Mouse (Mus musculus) hindbrain, embryonic 10.5 days (tissue): ENCODE measurements at regions not wholly inside any gene's neighbourhood (a gene's known extent, or its start where the extent isn't known, plus 50 kb on each side); places are given as distances from the start of the nearest gene placed in this dataset.

ENCODE experiments used
- DNase-seq: peaks from one replicate; pipeline ENCODE4 v3.0.0-alpha.2; 2017; ENCODE audit warnings: low spot score
- H3K27ac ChIP-seq: fragments of 300-500 bp; sonication (generic); 2 replicates; pipeline ENCODE4 v1.5.1; 2016; ENCODE audit warnings: mild to moderate bottlenecking, moderate library complexity
- H3K27me3 ChIP-seq: fragments of 300-500 bp; sonication (generic); 2 replicates; pipeline ENCODE4 v1.6.1; 2016; ENCODE audit warnings: mild to moderate bottlenecking; ENCODE audit not compliant: poor library complexity, insufficient read depth, severe bottlenecking
- H3K36me3 ChIP-seq: fragments of 300-500 bp; sonication (generic); 2 replicates; pipeline ENCODE4 v1.6.1; 2016; ENCODE audit warnings: mild to moderate bottlenecking, moderate library complexity
- H3K4me1 ChIP-seq: fragments of 300-500 bp; sonication (generic); replicated peaks from 2 replicates; pipeline ENCODE4 v1.6.1; 2016; ENCODE audit warnings: mild to moderate bottlenecking
- H3K4me3 ChIP-seq: fragments of 300-500 bp; sonication (generic); 2 replicates; pipeline ENCODE4 v1.5.1; 2016; ENCODE audit warnings: mild to moderate bottlenecking, moderate library complexity
- H3K9me3 ChIP-seq: fragments of 300-500 bp; sonication (generic); 2 replicates; pipeline ENCODE4 v1.6.1; 2016; ENCODE audit warnings: mild to moderate bottlenecking, moderate library complexity
- WGBS: fragments of 180-500 bp; shearing (Covaris S2); methylation state at CpG from one replicate; pipeline ENCODE4 v1.1.7; 2016; 5-methylcytosine and 5-hydroxymethylcytosine counted together

DNA sequence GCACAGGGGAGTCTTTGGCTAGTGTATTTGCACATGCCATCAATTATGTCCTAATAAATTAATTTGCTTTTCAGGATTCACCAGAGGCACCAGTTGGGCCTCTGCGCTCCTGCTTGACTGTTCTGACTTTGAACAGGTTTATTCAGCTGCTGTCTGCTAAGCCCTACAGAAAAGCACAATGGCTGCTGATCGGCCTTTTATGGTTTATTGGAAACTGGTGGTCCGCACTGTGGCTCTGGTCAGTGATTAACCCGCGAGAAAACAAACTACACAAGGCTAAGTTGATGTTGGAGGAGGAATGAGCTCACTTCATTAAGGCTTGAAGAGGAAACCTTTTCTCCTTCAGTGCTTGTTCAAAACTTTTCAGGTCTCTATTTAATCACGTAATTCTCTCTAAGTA lies 208.4 kb upstream of the Gpr101 start:
- Histone ChIP-seq H3K27me3 (peaks cover 27% of the 10 kb centered on the region), H3K9me3 (no peaks in the 10 kb centered on the region), H3K4me3 (no peak overlapping the region), H3K27ac (no peak overlapping the region), H3K36me3 (no peaks in the 10 kb centered on the region), H3K4me1 (peaks cover 13% of the 10 kb centered on the region; the same call in 1 of the 2 replicates)
- no peak for DNase-seq
- 58% methylated on average over 6 of the region's 6 CpGs for WGBS

DNA sequence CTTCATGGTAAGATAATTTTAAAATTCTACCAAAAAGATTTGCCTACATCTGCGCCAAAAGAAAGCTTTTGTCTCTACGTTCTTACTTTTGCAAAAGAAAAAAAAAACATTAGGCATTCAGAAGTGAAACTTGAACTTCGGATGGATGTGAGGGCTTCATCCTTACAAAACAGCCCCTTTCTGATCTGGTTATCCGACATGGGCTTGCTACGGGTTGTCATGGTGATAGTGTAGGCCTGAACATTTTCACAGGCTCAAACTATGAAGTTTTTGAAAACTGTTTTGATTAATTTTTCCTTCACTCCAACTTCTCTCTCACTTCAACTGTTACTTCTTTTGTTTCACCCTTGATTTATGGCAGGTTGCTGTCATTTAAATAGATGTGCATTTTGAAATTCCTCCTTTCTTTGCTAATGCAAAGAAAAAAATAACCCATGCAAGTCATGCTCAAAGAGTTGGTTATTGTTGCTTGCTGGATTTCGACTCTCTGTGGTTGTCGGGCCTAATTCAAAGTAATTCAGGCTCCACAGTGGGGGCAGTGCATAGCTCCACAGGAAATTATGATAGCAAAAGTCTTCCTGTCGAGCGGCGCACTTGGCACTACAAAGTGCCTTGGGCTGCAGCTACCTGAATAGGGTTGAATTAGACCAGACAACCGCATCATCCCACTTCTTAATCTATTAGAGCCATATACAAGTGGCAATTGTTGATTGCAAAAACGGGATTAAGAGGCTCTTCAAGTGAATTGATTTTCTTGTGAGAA lies 205.7 kb upstream of the Gpr101 start:
- H3K27me3 ChIP-seq: peaks cover 30% of the 10 kb centered on the region
- peak overlapping the region; percentile 11; the same call in 1 of the 2 replicates for H3K4me3 ChIP-seq
- H3K4me1 ChIP-seq: peaks cover 13% of the 10 kb centered on the region; the same call in 1 of the 2 replicates
- H3K9me3 ChIP-seq: no peaks in the 10 kb centered on the region
- peak overlapping the region; percentile 73 for H3K27ac ChIP-seq
- DNase-seq: peak; percentile 9
- H3K36me3 ChIP-seq: no peaks in the 10 kb centered on the region
- 48% methylated on average over 12 of the region's 12 CpGs for WGBS

DNA sequence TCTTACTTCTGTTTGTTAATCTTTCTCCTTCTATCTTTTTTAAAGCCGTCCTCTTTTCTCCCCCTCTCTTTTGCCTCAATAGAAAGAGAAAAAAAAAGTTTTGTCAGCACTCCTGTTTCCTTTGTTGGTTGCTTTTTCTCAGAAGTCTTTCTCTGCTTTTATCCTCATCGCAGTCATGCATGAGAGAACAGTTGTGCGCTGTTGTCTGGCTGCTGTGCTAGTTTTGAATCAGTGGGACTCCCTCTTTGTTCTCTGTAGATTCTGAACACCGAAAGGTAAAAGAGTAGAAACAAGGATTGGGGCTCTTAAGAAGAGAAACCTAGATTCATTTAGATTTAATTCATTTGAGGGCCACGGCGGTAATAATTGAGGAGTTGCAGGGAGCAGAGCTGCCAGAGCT lies 204.9 kb upstream of the Gpr101 start:
- 42% methylated on average over 6 of the region's 6 CpGs for WGBS
- peaks cover 13% of the 10 kb centered on the region; the same call in 1 of the 2 replicates for H3K4me1 ChIP-seq
- DNase-seq: no peak

DNA sequence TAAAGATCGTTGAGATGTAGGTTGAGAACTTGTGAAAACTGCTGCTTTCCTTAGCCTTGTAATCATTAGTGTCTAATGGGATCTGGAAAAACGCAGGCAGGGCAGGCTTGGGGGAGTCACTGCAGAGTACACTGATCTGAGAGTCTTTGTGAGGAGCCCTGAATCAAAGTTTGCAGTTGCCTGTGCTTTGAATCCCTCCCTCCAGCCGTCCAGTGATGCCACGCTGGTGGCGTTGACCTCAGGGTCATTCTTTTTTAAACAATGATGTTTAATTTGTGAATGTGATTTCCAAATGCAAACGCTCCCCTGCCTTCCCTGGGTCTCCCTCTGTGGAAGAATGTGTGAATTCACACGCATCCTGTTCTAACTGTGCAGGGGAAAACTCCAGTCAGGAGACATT lies 204.4 kb upstream of the Gpr101 start:
- WGBS: 41% methylated on average over 7 of the region's 7 CpGs
- H3K27me3 ChIP-seq: peaks cover 20% of the 10 kb centered on the region
- H3K4me1 ChIP-seq: peaks cover 13% of the 10 kb centered on the region; the same call in 1 of the 2 replicates
- peak; percentile 10 for DNase-seq
- H3K9me3 ChIP-seq: no peaks in the 10 kb centered on the region
- no peaks in the 10 kb centered on the region for H3K36me3 ChIP-seq
- peak overlapping the region; percentile 73; the same call in 1 of the 2 replicates for H3K27ac ChIP-seq
- H3K4me3 ChIP-seq: no peak overlapping the region

More for the DNA sequence above, 204.9 kb upstream of the Gpr101 start:
- H3K36me3 ChIP-seq: no peaks in the 10 kb centered on the region
- no peaks in the 10 kb centered on the region for H3K9me3 ChIP-seq
- H3K27ac ChIP-seq: peak overlapping the region; percentile 73
- H3K4me3 ChIP-seq: peak overlapping the region; percentile 11; the same call in 1 of the 2 replicates
- H3K27me3 ChIP-seq: peaks cover 24% of the 10 kb centered on the region

DNA sequence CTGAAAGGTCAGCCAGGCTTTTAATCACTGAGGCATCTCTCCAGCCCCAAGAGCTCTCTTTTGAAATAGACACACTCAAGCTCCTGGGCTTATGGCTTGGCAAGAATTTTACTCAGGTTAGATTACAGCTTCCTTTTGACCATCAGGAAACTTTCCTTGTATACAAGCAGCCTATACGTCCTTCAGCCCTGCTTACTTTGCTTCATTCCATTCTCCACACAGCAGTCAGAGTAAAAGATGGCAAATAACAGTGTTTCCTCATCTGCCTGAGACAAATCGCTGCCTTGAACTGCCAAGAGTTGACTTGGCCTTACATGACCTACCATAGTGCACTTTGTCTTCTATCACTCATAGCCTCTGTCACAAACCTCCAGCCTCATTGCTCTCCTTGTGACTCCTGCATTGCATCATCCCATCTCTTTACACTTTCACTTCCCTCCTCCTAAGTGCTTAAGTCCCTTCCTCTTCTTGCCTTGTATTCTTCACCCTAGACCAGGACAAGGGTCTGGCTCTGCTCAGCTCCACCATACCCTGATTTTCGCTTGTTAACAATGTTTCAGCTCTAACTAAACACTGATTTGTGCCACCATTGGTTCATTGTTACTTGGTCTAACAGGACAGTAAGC lies 203.2 kb upstream of the Gpr101 start:
- DNase-seq: no peak
- H3K4me1 ChIP-seq: peaks cover 12% of the 10 kb centered on the region; the same call in 1 of the 2 replicates
- 74% methylated on average over 3 of the region's 3 CpGs for WGBS
- H3K27ac ChIP-seq: no peak overlapping the region
- H3K27me3 ChIP-seq: peaks cover 19% of the 10 kb centered on the region
- H3K36me3 ChIP-seq: no peaks in the 10 kb centered on the region
- H3K4me3 ChIP-seq: no peak overlapping the region
- H3K9me3 ChIP-seq: no peaks in the 10 kb centered on the region

DNA sequence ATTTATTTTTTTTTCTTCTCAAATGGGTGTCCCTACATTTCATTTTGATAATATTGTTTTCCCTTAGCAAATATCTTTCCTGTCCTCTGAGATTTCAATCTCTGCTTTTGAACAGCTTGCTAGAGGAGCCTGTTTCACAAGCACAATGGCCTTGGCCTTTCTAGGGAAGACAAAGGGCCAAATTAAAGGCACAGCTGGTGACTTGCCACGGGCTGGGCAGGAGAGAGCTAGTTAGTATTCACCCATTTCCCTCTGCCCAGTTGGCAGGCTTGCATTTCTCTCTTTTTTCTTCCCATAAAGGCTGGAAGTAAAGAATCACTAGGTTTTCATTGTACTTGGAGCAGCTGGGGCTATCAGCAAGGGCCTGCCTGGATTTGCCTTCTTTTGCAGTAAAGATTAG lies 188.9 kb upstream of the Gpr101 start:
- no peak overlapping the region for H3K4me3 ChIP-seq
- DNase-seq: no peak
- H3K9me3 ChIP-seq: no peaks in the 10 kb centered on the region
- H3K27ac ChIP-seq: peak overlapping the region; percentile 69
- H3K27me3 ChIP-seq: no peaks in the 10 kb centered on the region
- H3K4me1 ChIP-seq: peaks cover 10% of the 10 kb centered on the region; the same call in 1 of the 2 replicates
- H3K36me3 ChIP-seq: no peaks in the 10 kb centered on the region
- WGBS: 9% methylated on average over 1 of the region's 1 CpGs

DNA sequence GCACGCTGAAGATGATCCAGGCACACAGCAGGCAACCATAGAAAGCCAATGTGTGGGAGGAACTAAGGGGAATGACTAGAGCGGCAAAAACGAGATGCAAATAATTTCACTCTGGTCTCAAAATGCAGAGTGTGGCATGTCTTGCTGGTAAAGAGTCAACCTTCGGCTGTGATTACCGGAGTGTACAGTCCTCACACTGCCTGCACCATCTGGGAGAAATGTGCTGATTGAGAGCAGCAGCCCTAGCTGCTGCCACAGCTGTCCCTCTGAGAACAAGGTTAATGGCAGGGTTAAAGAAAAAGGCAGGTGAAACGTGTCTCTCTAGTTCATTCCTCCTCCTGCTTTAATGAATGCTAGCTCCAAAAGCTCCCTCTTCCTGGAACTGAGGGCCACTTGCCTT lies 173.2 kb upstream of the Gpr101 start:
- WGBS: 69% methylated on average over 6 of the region's 6 CpGs

DNA sequence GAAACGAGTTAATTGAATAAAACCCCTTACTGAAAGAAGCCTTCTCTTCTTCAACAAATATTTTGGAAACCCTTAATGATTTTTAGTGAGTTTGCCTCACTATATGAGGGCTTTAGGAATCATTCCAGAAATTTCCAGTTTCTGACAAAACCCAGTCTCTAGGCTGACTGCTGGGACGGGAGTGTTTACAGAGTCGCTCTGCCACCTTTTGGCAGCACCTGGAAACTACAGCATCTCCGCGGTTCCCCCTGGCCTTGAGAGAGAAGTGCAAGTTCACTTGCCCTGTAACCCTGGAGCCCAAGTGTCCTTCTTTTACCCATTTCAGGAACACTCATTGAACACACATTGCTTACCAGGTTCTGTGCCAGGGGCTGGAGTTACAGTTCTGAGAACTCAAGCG lies 171.4 kb upstream of the Gpr101 start:
- DNase-seq: peak; percentile 39
- WGBS: 22% methylated on average over 6 of the region's 6 CpGs

More for the DNA sequence above, 173.2 kb upstream of the Gpr101 start:
- Histone ChIP-seq H3K9me3 (no peaks in the 10 kb centered on the region), H3K4me3 (no peak overlapping the region), H3K27ac (no peak overlapping the region), H3K27me3 (no peaks in the 10 kb centered on the region), H3K36me3 (no peaks in the 10 kb centered on the region), H3K4me1 (no peaks in the 10 kb centered on the region)
- no peak for DNase-seq

DNA sequence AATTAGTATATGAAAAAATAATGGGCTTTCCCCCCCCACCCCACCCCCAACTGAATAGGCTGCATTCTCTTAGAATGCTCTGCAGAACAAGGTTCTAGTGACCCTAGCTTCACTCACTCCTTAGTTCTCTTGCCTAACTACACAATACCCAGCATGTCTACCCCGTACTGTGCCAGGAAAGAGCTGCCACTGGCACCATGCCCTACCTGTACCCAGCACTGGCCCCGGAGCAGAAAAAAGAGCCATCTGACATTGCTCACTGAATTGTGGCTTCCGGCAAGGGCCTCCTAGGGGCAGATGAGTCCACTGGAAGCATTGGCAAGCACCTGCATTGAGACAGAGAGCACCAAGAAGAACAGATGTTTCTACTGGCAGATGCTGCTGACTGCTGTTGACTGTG lies 156.0 kb upstream of the Gpr101 start:
- 90% methylated on average over 3 of the region's 3 CpGs for WGBS
- Histone ChIP-seq H3K4me3 (no peak overlapping the region), H3K36me3 (no peaks in the 10 kb centered on the region), H3K9me3 (0 out of 2 replicates have a peak, but pooled peaks cover 2% of the 10 kb centered on the region), H3K27me3 (no peaks in the 10 kb centered on the region), H3K27ac (no peak overlapping the region), H3K4me1 (no peaks in the 10 kb centered on the region)
- no peak for DNase-seq

More for the DNA sequence above, 171.4 kb upstream of the Gpr101 start:
- H3K9me3 ChIP-seq: no peaks in the 10 kb centered on the region
- no peaks in the 10 kb centered on the region for H3K4me1 ChIP-seq
- no peaks in the 10 kb centered on the region for H3K36me3 ChIP-seq
- H3K27me3 ChIP-seq: no peaks in the 10 kb centered on the region
- H3K27ac ChIP-seq: no peak overlapping the region
- no peak overlapping the region for H3K4me3 ChIP-seq

DNA sequence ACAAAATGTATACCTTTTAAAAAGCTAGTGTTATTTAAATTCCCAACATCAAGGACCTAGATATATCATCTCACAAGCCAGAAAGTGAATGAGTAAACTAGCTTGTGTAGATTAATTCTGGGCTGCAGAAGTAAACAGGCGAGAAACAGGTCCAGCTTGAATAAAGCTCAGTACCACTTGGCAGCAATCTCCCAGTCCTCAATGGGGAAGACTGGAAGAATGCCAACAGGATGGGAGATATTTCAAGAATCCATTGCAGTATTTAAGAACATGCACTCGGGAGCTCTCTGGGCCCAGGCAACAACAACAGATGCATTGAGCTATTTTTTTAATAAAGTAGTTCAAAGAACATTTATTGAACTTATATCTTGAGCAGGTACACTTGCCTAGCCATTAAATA lies 152.5 kb upstream of the Gpr101 start:
- no peaks in the 10 kb centered on the region for H3K36me3 ChIP-seq
- H3K27me3 ChIP-seq: no peaks in the 10 kb centered on the region
- no peak for DNase-seq
- no peak overlapping the region for H3K4me3 ChIP-seq
- H3K9me3 ChIP-seq: 0 out of 2 replicates have a peak, but pooled peaks cover 2% of the 10 kb centered on the region
- WGBS: 83% methylated on average over 2 of the region's 2 CpGs
- H3K27ac ChIP-seq: no peak overlapping the region
- H3K4me1 ChIP-seq: no peaks in the 10 kb centered on the region

DNA sequence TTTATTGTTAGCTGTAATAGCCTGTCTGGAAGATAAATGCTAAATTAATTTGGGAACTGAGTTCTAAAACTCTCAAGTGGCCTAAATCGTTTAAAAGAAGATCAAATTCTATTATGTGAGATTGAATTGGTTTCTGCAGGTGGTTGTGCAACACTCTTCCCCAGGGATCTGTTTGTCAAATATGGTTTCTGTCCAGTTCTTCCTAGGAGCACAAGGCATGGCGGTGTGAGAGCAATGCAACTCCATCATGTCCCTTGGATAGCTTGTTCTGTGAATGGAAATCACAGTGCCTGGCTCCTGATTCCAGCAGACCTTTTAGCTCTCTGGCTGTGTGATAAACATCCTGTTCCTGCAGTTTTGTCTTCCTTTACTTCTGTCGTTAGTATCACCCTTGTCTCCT lies 151.9 kb upstream of the Gpr101 start:
- Histone ChIP-seq H3K27ac (no peak overlapping the region), H3K4me3 (no peak overlapping the region), H3K9me3 (0 out of 2 replicates have a peak, but pooled peaks cover 2% of the 10 kb centered on the region), H3K36me3 (no peaks in the 10 kb centered on the region), H3K27me3 (no peaks in the 10 kb centered on the region), H3K4me1 (no peaks in the 10 kb centered on the region)
- no peak for DNase-seq
- WGBS: 71% methylated on average over 3 of the region's 3 CpGs
